Mouse (Mus musculus) E14TG2a.4 (cell line): ENCODE measurements around the gene Vgf.

Experiments
- CTCF ChIP-seq: conservative IDR thresholded peaks from 2 replicates; pipeline ENCODE4 v1.5.1; 2014; ENCODE audit warnings: low read length
- NANOG ChIP-seq: IDR thresholded peaks from 2 replicates; pipeline ENCODE4 v1.6.1; 2014; ENCODE audit warnings: borderline replicate concordance, low read length, mixed read lengths
- POU5F1 ChIP-seq: IDR thresholded peaks from 2 replicates; pipeline ENCODE4 v1.6.1; 2014; ENCODE audit warnings: low read length, borderline replicate concordance

- TF ChIP-seq CTCF = no peak
- no peak for TF ChIP-seq POU5F1
- no peak for TF ChIP-seq NANOG
Observed at GRCm38 (mm10) chr5:137051125-137051524, 24.9 kb downstream of the Vgf start.
